Mouse (Mus musculus): Measurements from ENCODE around the gene S100a3. TPM values are rescaled to one million over a fixed set of nuclear protein-coding genes. Genes with fewer than 3 reads are reported as not detected.

S100a3 gene
- polyA plus RNA-seq, 1 experiment from 2014 or later: not detected

- Histone ChIP-seq H3K27ac (no peak overlapping the region), H3K4me1 (replicated peaks) (no peaks in the 10 kb centered on the region), H3K4me3 (replicated peaks) (no peak overlapping the region), H3K27me3 (no peaks in the 10 kb centered on the region), H3K36me3 (no peaks in the 10 kb centered on the region), H3K4me2 (no peak overlapping the region), H3K9ac (no peak overlapping the region), H3K9me3 (replicated peaks) (no peaks in the 10 kb centered on the region)
- DNase-seq (no peak), ATAC-seq (ENCODE audit: low read depth) (no peak)
- 65% methylated on average over 7 of the region's 7 CpGs for WGBS (ENCODE audit: insufficient replicate concordance)
These were observed 33.0 kb upstream of the S100a3 start for GRCm38 (mm10) chr3:90527291-90527873.

DNA sequence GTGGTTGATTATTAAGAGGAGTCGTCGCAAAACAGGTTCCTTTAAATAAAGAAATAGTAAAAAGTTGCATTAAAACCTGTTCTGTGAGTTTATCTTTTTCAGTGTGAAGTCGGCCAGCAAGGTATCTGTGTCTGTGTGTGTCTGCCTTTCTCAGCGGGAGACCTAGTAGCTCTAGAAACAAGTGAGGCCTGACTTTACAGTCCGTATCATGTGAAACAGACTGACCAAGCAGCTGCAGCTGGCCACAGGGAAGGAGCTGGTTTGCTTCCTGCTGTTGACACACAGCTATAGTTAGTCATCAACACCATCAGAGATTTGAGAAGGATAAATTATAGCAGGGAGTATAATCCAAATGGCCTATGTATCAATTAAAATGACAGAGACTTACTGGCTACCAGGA lies 28.7 kb upstream of the S100a3 start:
- no peak overlapping the region for H3K4me3 ChIP-seq (replicated peaks)
- H3K4me1 ChIP-seq (replicated peaks): no peaks in the 10 kb centered on the region
- 56% methylated on average over 5 of the region's 5 CpGs for WGBS (ENCODE audit: insufficient replicate concordance)
- H3K9ac ChIP-seq: no peak overlapping the region
- no peaks in the 10 kb centered on the region for H3K27me3 ChIP-seq
- no peak overlapping the region for H3K27ac ChIP-seq
- ATAC-seq (ENCODE audit: low read depth): no peak
- no peaks in the 10 kb centered on the region for H3K36me3 ChIP-seq
- DNase-seq: no peak
- H3K4me2 ChIP-seq: no peak overlapping the region
- H3K9me3 ChIP-seq (replicated peaks): no peaks in the 10 kb centered on the region

- Histone ChIP-seq H3K4me2 (no peak overlapping the region), H3K27ac (no peak overlapping the region), H3K36me3 (no peaks in the 10 kb centered on the region), H3K9ac (no peak overlapping the region), H3K27me3 (no peaks in the 10 kb centered on the region), H3K4me3 (replicated peaks) (no peak overlapping the region), H3K9me3 (replicated peaks) (no peaks in the 10 kb centered on the region), H3K4me1 (replicated peaks) (no peaks in the 10 kb centered on the region)
- no peak for DNase-seq
- ATAC-seq (ENCODE audit: low read depth): no peak
- 29% methylated on average over 1 of the region's 1 CpGs for whole genome bisulfite sequencing (ENCODE audit: insufficient replicate concordance)
These were observed 24.9 kb upstream of the S100a3 start for GRCm38 (mm10) chr3:90535446-90535845.

DNA sequence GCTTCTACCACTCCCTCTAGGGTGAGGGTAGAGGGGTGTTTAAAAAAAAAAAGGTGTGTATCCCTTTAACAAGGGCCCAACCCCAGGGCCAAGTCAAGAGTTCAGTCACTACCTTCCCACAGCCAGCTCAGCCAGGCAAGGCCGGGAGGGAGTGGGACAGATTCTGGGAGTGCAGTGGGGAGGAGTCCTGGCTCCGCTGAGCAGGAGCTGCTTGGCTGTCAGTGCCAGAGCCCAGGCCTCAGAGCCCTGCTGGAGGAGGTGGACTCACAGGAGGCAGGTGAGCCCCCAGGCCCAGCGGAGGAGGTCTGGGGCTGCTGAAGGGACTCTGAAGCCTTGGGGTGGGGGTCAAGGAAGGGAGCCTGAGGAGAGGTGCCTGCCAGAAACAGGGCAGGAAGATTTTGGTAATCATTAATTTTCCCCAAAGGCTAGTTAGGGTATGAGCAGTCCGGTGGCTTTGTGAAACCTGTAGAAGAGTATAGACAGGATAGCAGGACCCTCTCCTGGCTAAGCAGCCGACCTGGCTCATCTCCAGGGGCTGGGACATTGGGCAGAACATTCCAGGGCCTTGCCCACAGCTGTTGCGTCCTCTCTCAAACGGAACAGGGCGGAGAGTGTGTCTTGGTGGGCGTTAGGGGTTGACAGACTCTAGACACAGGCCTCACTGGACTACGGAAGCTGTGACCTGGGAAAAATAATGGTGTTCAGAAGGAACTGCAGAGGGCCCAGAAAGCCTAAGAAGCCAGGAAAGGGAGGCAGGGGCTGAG lies 23.1 kb upstream of the S100a3 start, which contains the start of gene S100a16:
Gene S100a16, plus strand, starts transcription at position 114 of the 764 bp plus-strand sequence.
- ATAC-seq (ENCODE audit: low read depth) (peak; percentile 73), DNase-seq (no peak)
- Histone ChIP-seq H3K4me1 (replicated peaks) (no peaks in the 10 kb centered on the region), H3K4me3 (replicated peaks) (peak within 1 kb of the TSS; percentile 36), H3K9me3 (replicated peaks) (no peaks in the 10 kb centered on the region), H3K9ac (peak within 1 kb of the TSS; percentile 33; the same call in 1 of the 2 replicates), H3K4me2 (peak within 1 kb of the TSS; percentile 46), H3K27ac (no peak within 1 kb of the TSS; the same call in 1 of the 2 replicates), H3K36me3 (no peaks in the 10 kb centered on the region), H3K27me3 (no peaks in the 10 kb centered on the region)
- WGBS (ENCODE audit: insufficient replicate concordance): 45% methylated on average over 10 of the region's 10 CpGs

- no peaks in the 10 kb centered on the region for H3K9me3 ChIP-seq (replicated peaks)
- ATAC-seq (ENCODE audit: low read depth) (no peak; the same call in 1 of the 2 replicates), DNase-seq (no peak)
- peak overlapping the region; percentile 33; the same call in 1 of the 2 replicates for H3K9ac ChIP-seq
- peak overlapping the region; percentile 46 for H3K4me2 ChIP-seq
- H3K27me3 ChIP-seq: no peaks in the 10 kb centered on the region
- no peak overlapping the region for H3K27ac ChIP-seq
- H3K4me3 ChIP-seq (replicated peaks): peak overlapping the region; percentile 36
- H3K36me3 ChIP-seq: no peaks in the 10 kb centered on the region
- no peaks in the 10 kb centered on the region for H3K4me1 ChIP-seq (replicated peaks)
- WGBS (ENCODE audit: insufficient replicate concordance): 54% methylated on average over 5 of the region's 5 CpGs
These were observed 22.5 kb upstream of the S100a3 start for GRCm38 (mm10) chr3:90537905-90538296.

- 76% methylated on average over 4 of the region's 4 CpGs for WGBS (ENCODE audit: insufficient replicate concordance)
- Histone ChIP-seq H3K27me3 (no peaks in the 10 kb centered on the region), H3K36me3 (no peaks in the 10 kb centered on the region), H3K27ac (no peak overlapping the region), H3K9ac (no peak overlapping the region), H3K4me2 (no peak overlapping the region), H3K4me1 (replicated peaks) (no peaks in the 10 kb centered on the region), H3K9me3 (replicated peaks) (no peaks in the 10 kb centered on the region), H3K4me3 (replicated peaks) (no peak overlapping the region)
- no peak for DNase-seq
- ATAC-seq (ENCODE audit: low read depth): no peak
These were observed 19.5 kb upstream of the S100a3 start for GRCm38 (mm10) chr3:90540904-90541303.

GRCm38 (mm10) chr3:90549676-90550420 lies 10.5 kb upstream of the S100a3 start:
- no peaks in the 10 kb centered on the region for H3K36me3 ChIP-seq
- H3K27me3 ChIP-seq: no peaks in the 10 kb centered on the region
- H3K9me3 ChIP-seq (replicated peaks): no peaks in the 10 kb centered on the region
- no peak overlapping the region for H3K4me2 ChIP-seq
- DNase-seq: no peak
- no peak overlapping the region for H3K27ac ChIP-seq
- no peaks in the 10 kb centered on the region for H3K4me1 ChIP-seq (replicated peaks)
- 53% methylated on average over 5 of the region's 5 CpGs for WGBS (ENCODE audit: insufficient replicate concordance)
- no peak overlapping the region for H3K4me3 ChIP-seq (replicated peaks)
- no peak overlapping the region for H3K9ac ChIP-seq
- no peak for ATAC-seq (ENCODE audit: low read depth)

- no peaks in the 10 kb centered on the region for H3K9me3 ChIP-seq (replicated peaks)
- no peak overlapping the region for H3K27ac ChIP-seq
- ATAC-seq (ENCODE audit: low read depth) (no peak), DNase-seq (no peak)
- H3K36me3 ChIP-seq: no peaks in the 10 kb centered on the region
- no peak overlapping the region for H3K4me2 ChIP-seq
- H3K9ac ChIP-seq: no peak overlapping the region
- H3K4me1 ChIP-seq (replicated peaks): no peaks in the 10 kb centered on the region
- no peaks in the 10 kb centered on the region for H3K27me3 ChIP-seq
- no peak overlapping the region for H3K4me3 ChIP-seq (replicated peaks)
- WGBS (ENCODE audit: insufficient replicate concordance): 71% methylated on average over 2 of the region's 2 CpGs
These were observed 10.0 kb upstream of the S100a3 start for GRCm38 (mm10) chr3:90550421-90550790.

DNA sequence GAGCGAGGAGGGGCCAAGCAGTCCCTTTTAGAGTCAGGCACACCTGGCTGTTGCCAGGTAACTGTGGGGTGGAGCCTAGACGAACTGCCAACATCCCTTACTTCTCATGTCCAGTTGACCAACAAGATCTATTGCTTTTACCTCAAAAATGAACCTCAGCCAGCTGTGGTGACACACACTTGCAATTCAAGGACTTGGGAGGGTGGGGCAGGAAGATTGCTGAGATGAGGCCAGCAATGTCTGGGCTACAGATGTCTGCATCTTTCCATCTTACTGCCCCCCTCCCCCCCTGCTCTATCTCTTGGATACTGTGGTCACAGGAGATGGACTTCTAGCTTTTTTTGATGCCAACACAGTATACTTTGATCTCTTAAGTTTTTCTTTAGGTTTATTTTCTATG lies 8.1 kb upstream of the S100a3 start:
- H3K36me3 ChIP-seq: no peaks in the 10 kb centered on the region
- H3K27me3 ChIP-seq: no peaks in the 10 kb centered on the region
- ATAC-seq (ENCODE audit: low read depth): no peak
- H3K4me3 ChIP-seq (replicated peaks): no peak overlapping the region
- no peak for DNase-seq
- H3K27ac ChIP-seq: no peak overlapping the region
- 54% methylated on average over 2 of the region's 2 CpGs for WGBS (ENCODE audit: insufficient replicate concordance)
- no peaks in the 10 kb centered on the region for H3K9me3 ChIP-seq (replicated peaks)
- H3K4me1 ChIP-seq (replicated peaks): no peaks in the 10 kb centered on the region
- no peak overlapping the region for H3K9ac ChIP-seq
- H3K4me2 ChIP-seq: no peak overlapping the region

- no peak overlapping the region for H3K9ac ChIP-seq
- ATAC-seq (ENCODE audit: low read depth): no peak
- H3K4me3 ChIP-seq (replicated peaks): no peak overlapping the region
- WGBS (ENCODE audit: insufficient replicate concordance): 63% methylated on average over 5 of the region's 5 CpGs
- H3K27ac ChIP-seq: no peak overlapping the region
- H3K36me3 ChIP-seq: no peaks in the 10 kb centered on the region
- H3K4me2 ChIP-seq: no peak overlapping the region
- no peaks in the 10 kb centered on the region for H3K27me3 ChIP-seq
- DNase-seq: no peak
- no peaks in the 10 kb centered on the region for H3K4me1 ChIP-seq (replicated peaks)
- no peaks in the 10 kb centered on the region for H3K9me3 ChIP-seq (replicated peaks)
These were observed 4.4 kb upstream of the S100a3 start for GRCm38 (mm10) chr3:90555954-90556353.

- H3K4me1 ChIP-seq (replicated peaks): no peaks in the 10 kb centered on the region
- no peaks in the 10 kb centered on the region for H3K9me3 ChIP-seq (replicated peaks)
- no peak overlapping the region for H3K9ac ChIP-seq
- no peak overlapping the region for H3K4me2 ChIP-seq
- DNase-seq (no peak), ATAC-seq (ENCODE audit: low read depth) (no peak)
- H3K36me3 ChIP-seq: no peaks in the 10 kb centered on the region
- no peak overlapping the region for H3K4me3 ChIP-seq (replicated peaks)
- WGBS (ENCODE audit: insufficient replicate concordance): 66% methylated on average over 5 of the region's 5 CpGs
- no peaks in the 10 kb centered on the region for H3K27me3 ChIP-seq
- no peak overlapping the region for H3K27ac ChIP-seq
These were observed 14.3 kb downstream of the S100a3 start for GRCm38 (mm10) chr3:90574691-90575090.

Data from liver, embryonic 13.5 days (tissue).